Mouse (Mus musculus) right cerebral cortex, postnatal 25 days (tissue): ENCODE measurements at regions not wholly inside any gene's neighbourhood (a gene's known extent, or its start where the extent isn't known, plus 50 kb on each side); places are given as distances from the start of the nearest gene placed in this dataset.

ENCODE experiments used
- DNase-seq: peaks from one replicate; pipeline ENCODE4 v3.0.0; 2022

DNA sequence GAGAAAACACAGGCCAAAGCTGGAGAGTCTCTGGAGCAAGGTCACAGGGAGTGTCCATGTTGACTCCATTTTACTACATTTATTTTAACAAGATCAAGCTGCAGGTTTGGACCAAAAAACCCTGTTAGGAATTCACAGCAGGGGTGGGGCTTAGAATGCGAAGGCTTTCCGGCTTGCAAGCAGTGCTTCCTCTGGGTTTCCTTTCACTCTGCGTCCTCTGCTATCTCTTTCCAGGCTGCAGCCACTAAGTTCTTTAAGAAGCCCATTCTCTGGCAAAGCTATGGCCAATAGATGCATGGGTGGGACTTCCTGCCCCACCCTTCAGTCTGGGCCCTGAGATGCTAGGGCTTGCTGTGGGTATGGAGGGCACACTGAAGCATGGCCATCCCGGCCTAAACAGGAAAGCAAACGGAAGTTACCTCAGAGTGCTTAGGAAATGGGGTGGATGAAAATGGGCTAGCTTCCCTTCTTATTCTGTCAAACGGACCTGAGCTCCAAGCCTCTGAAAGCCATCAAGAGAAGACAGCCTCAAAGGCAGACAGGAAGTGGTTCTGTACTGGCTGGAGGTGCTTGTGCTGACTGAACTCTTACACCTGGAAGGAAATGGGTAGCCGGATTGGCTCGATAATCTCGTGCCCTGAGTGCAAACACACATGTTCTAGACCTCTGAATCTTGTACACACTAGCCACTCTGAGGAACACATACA lies 90.6 kb upstream of the C1qtnf7 start:
- no peak for DNase-seq

- no peak for DNase-seq
Measured at GRCm38 (mm10) chr5:43433337-43433736, 82.0 kb upstream of the C1qtnf7 start.

- no peak for DNase-seq
Measured at GRCm38 (mm10) chr5:43439191-43439590, 76.1 kb upstream of the C1qtnf7 start.

DNA sequence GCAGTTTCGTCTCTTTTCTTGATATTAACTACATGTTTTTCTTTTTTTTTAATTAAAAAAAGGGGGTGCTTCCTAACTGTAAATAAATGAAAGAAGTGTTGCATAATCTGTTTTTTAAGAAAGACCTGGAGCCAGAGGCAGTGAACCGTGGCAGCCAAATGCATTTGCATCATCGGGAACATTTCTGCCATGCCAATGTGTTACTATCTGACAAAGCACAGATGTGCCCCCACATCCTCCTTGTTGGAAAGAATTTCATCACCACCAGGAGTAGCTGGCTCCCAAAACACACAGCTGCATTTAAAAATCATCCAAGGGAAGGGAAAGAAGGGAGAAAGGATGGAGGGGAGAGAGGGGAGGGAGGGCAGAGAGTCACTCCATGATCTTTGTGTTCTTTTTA lies 74.0 kb upstream of the C1qtnf7 start:
- no peak for DNase-seq

GRCm38 (mm10) chr5:43444582-43445214 lies 70.6 kb upstream of the C1qtnf7 start:
- DNase-seq = no peak

DNA sequence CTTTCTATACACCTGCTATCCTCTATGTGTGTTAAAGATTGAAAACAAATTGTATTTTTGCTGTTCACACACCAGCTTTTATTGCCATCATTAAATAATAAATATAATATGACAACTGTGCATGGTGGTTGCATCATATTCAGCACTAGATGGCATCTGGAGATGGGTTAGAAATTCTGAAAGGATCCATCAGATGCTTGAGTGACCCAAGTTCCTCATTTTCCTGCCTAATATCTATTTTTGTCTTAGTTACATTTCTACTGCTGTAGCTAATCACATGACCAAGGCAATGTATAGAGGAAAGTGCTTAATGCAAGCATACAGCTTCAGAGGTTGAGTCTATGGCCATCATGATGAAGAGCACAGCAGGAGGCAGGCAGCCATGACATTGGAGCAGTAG lies 69.7 kb upstream of the C1qtnf7 start:
- no peak for DNase-seq

- DNase-seq = no peak
Measured at GRCm38 (mm10) chr5:43446295-43446694, 69.0 kb upstream of the C1qtnf7 start.

DNA sequence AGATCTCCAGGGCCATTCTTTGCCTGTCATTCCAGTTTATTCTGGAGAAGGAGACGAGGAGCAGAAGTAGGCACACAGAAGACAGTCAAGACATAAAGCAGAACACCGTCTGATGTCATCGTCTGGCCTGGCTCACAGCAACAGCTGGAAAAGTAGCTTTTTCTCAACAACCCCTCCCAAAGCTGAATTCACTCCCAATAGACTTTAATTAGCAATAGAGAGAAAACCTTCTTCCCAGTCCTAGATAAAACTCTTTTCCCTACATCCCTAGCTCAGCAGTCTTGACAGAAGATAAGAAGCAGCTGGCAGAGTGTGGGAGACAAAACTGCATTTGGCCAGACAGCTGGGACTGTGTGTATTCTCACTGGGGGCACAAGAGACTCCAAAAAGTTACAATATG lies 59.3 kb upstream of the C1qtnf7 start:
- no peak for DNase-seq

GRCm38 (mm10) chr5:43457725-43458124 lies 57.6 kb upstream of the C1qtnf7 start:
- no peak for DNase-seq

DNA sequence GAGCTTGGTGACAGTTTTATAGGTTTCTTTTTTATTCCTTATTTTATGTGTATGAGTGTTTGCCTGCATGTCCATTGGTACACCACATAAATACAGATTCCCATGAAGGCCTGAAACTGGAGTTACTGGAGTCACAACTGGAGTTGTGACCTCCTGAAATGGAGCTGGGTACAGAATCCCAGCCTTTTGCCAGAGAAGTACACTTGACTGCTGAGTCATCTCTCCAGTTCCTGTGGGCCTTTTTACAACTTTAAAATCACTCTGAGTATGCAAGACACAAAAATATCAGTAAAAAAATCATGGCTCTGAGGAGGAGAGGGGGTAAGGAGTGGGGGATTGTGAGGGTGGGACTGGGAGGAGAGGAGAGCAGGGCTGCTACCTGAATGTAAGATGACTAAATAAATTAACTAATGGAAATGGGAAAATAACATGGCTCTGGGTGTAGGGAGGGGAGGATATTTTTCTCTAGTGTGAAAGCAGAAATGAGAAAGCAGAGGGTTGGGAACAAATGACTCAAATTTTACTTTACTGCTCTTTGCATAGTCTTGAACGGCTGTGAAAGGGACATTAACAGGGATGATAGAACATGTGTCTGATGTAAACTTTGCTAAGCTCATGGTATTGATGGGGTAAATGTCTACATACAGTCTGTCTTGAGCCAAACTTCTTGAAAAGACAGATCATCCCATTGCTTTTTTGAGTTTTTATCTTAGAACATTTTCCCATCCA lies 53.2 kb upstream of the C1qtnf7 start:
- DNase-seq = no peak
